Mouse (Mus musculus) E14TG2a.4 (cell line): ENCODE data around the gene Sde2.

Source experiments
- CTCF ChIP-seq: conservative IDR thresholded peaks from 2 replicates; pipeline ENCODE4 v1.5.1; 2014; ENCODE audit warnings: low read length
- NANOG ChIP-seq: IDR thresholded peaks from 2 replicates; pipeline ENCODE4 v1.6.1; 2014; ENCODE audit warnings: borderline replicate concordance, low read length, mixed read lengths
- POU5F1 ChIP-seq: IDR thresholded peaks from 2 replicates; pipeline ENCODE4 v1.6.1; 2014; ENCODE audit warnings: low read length, borderline replicate concordance

DNA sequence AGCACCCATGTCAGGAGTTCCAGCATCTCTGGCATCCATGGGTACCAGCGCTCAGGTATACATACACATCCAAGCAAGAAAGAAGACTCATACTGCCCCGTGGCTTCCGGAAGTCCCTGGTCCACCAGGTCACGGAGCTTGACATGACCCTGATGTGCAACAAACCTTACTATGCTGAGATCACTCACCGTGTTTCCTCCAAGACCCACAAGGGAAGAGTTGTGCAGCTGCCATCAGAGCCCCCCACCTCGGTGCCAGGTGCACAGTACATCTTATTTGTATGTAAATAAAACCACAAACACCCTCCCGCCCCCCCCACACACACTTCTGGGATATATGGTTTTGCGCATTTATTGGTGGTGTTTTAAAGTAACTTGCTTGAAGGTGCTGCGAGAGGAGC is 24.2 kb downstream of the Sde2 start:
- TF ChIP-seq CTCF, result no peak
- no peak for TF ChIP-seq NANOG
- no peak for TF ChIP-seq POU5F1
